Comparison of ENCODE assay signal across 10 mouse cellular contexts in genomic region chr17:87474501-87474795, GRCm38 (mm10). TPM values are rescaled to one million over a fixed set of nuclear protein-coding genes. Genes with fewer than 3 reads are reported as not detected.
DNase-seq lines count a peak whose midpoint lies in the region; ATAC-seq and TF ChIP-seq lines count a peak whose summit lies in the region.
"Had no signal": no experiment of that assay in that cellular context is flagged by ENCODE, and none has a peak within 500 bp of the region (broad histone marks: within the 10 kb centered on the region; RNA-seq: fewer than 3 reads in every experiment).

No protein-coding gene starts in this region.

- no peak for TF ChIP-seq CTCF in E14TG2a.4 (conservative IDR thresholded peaks at IDR 0.05; ENCODE audit: low read length)

- H3K27ac ChIP-seq in heart, embryonic 15.5 days = peak overlapping the region; percentile 57
- H3K27ac ChIP-seq in liver, embryonic 13.5 days = no peak overlapping the region

- no peak for ATAC-seq in heart, embryonic 15.5 days (replicated peaks; ENCODE audit: insufficient number of reproducible peaks, insufficient read depth, low FRiP score, low read depth)
- ATAC-seq in liver, embryonic 13.5 days (ENCODE audit: low read depth) = no peak

- peaks cover 74% of the 10 kb centered on the region for H3K4me1 ChIP-seq in E14TG2a.4 (replicated peaks; ENCODE audit: low read depth, low read length)
- peaks cover 36% of the 10 kb centered on the region for H3K4me1 ChIP-seq in heart, embryonic 15.5 days (replicated peaks)
- peaks cover 54% of the 10 kb centered on the region for H3K4me1 ChIP-seq in liver, embryonic 13.5 days (replicated peaks)

- no peaks in the 10 kb centered on the region for H3K9me3 ChIP-seq in E14TG2a.4 (ENCODE audit: low read length)
- no peaks in the 10 kb centered on the region for H3K9me3 ChIP-seq in heart, embryonic 15.5 days (replicated peaks)
- no peaks in the 10 kb centered on the region for H3K9me3 ChIP-seq in liver, embryonic 13.5 days (replicated peaks)

- peaks cover 21% of the 10 kb centered on the region; the same call in 1 of the 2 replicates for H3K27me3 ChIP-seq in E14TG2a.4 (ENCODE audit: insufficient read depth, low read length)
- no peaks in the 10 kb centered on the region for H3K27me3 ChIP-seq in heart, embryonic 15.5 days
- H3K27me3 ChIP-seq in liver, embryonic 13.5 days = peaks cover 37% of the 10 kb centered on the region

- 4% methylated on average over 7 of the region's 7 CpGs for WGBS in heart, embryonic 15.5 days
- 4% methylated on average over 7 of the region's 7 CpGs for WGBS in liver, embryonic 13.5 days (ENCODE audit: insufficient replicate concordance)

- peak overlapping the region; percentile 62 for H3K4me3 ChIP-seq in E14TG2a.4 (replicated peaks; ENCODE audit: low read length)
- H3K4me3 ChIP-seq in heart, embryonic 15.5 days = peak overlapping the region; percentile 45
- H3K4me3 ChIP-seq in liver, embryonic 13.5 days (replicated peaks) = peak overlapping the region; percentile 35

- H3K36me3 ChIP-seq in E14TG2a.4 (ENCODE audit: insufficient read depth, low read length) = no peaks in the 10 kb centered on the region
- H3K36me3 ChIP-seq in heart, embryonic 15.5 days = no peaks in the 10 kb centered on the region
- H3K36me3 ChIP-seq in liver, embryonic 13.5 days = no peaks in the 10 kb centered on the region

- peak; percentile 22 for DNase-seq in adrenal gland, postnatal 10 days
- no peak for DNase-seq in adrenal gland, postnatal 36 days
- no peak for DNase-seq in liver, embryonic 13.5 days
- no peak for DNase-seq in right cerebral cortex, postnatal 25 days
- DNase-seq in thymus, postnatal 0 days (ENCODE audit: low spot score) = no peak
- DNase-seq in cerebellum, postnatal 4 days (ENCODE audit: low spot score in 2 of 2) = no peak

- H3K4me2 ChIP-seq in heart, embryonic 15.5 days = peak overlapping the region; percentile 81
- peak overlapping the region; percentile 64 for H3K4me2 ChIP-seq in liver, embryonic 13.5 days

- peak overlapping the region; percentile 45 for H3K9ac ChIP-seq in heart, embryonic 15.5 days
- no peak overlapping the region for H3K9ac ChIP-seq in liver, embryonic 13.5 days

RNA-seq across cellular contexts. Expression of gene Calm2, which starts 27.7 kb away (rescaled TPM):
- total RNA-seq in adrenal gland, postnatal 10 days (2021) = 100 to 1,000 TPM; 380 to 407 TPM
- total RNA-seq in adrenal gland, postnatal 36 days (2021) = 100 to 1,000 TPM; 420 to 539 TPM
- polyA plus RNA-seq in heart, embryonic 15.5 days (2015; fragmentation: Nextera tagmentation; extraction: Ambion mirVana) = 543 and 549 TPM in 2 replicates
- 415 and 484 TPM in 2 replicates for polyA plus RNA-seq in liver, embryonic 13.5 days (2015; fragmentation: Nextera tagmentation; extraction: Ambion mirVana)
- 943 and 956 TPM in 2 replicates for polyA plus RNA-seq in thymus, postnatal 0 days (2015; fragmentation: Nextera tagmentation; extraction: Ambion mirVana)

RNA-seq across cellular contexts. Expression of gene Stpg4, which starts 46.9 kb away (rescaled TPM):
- not detected for total RNA-seq in adrenal gland, postnatal 10 days (2021)
- not detected for total RNA-seq in adrenal gland, postnatal 36 days (2021)
- polyA plus RNA-seq in heart, embryonic 15.5 days (2015; fragmentation: Nextera tagmentation; extraction: Ambion mirVana) = 0.23 TPM in 1 of 2 replicates, not detected in the other
- not detected in 2 replicates for polyA plus RNA-seq in liver, embryonic 13.5 days (2015; fragmentation: Nextera tagmentation; extraction: Ambion mirVana)
- polyA plus RNA-seq in thymus, postnatal 0 days (2015; fragmentation: Nextera tagmentation; extraction: Ambion mirVana) = 0.23 TPM in 2 replicates
- total RNA-seq: adrenal gland, adult 8-10 months; heart, postnatal 14 days had no signal
